Mouse (Mus musculus) embryonic facial prominence, embryonic 14.5 days (tissue): ENCODE data around the gene Olfr1419. TPM values are rescaled to one million over a fixed set of nuclear protein-coding genes. Genes with fewer than 3 reads are reported as not detected.

Experiments
- ATAC-seq: fragments of 200-750 bp; cut with Nextera tagmentation; 2 replicates; pipeline ENCODE4 v1.8.0; 2017; ENCODE audit warnings: low read depth, moderate number of reproducible peaks, moderate TSS enrichment
- DNase-seq: peaks from one replicate; pipeline ENCODE4 v3.0.0-alpha.2; 2015; ENCODE audit warnings: low spot score
- H3K27ac ChIP-seq: fragments of 300-500 bp; sonication (generic); replicated peaks from 2 replicates; pipeline ENCODE4 v1.5.1; 2014; ENCODE audit warnings: low read depth, mild to moderate bottlenecking, low read length, moderate library complexity
- H3K27me3 ChIP-seq: fragments of 300-500 bp; sonication (generic); replicated peaks from 2 replicates; pipeline ENCODE4 v1.6.1; 2014; ENCODE audit warnings: low read length; ENCODE audit not compliant: control insufficient read depth, insufficient read depth
- H3K36me3 ChIP-seq: fragments of 300-500 bp; sonication (generic); 2 replicates; pipeline ENCODE4 v1.6.1; 2014; ENCODE audit warnings: low read length, mixed read lengths; ENCODE audit not compliant: control insufficient read depth, insufficient read depth
- H3K4me1 ChIP-seq: fragments of 300-500 bp; sonication (generic); 2 replicates; pipeline ENCODE4 v1.6.1; 2014; ENCODE audit warnings: antibody characterized with exemption, low read length; ENCODE audit not compliant: control insufficient read depth, insufficient read depth
- H3K4me2 ChIP-seq: fragments of 300-500 bp; sonication (generic); 2 replicates; pipeline ENCODE4 v1.6.1; 2014; ENCODE audit warnings: low read depth, mild to moderate bottlenecking, low read length, moderate library complexity, mixed read lengths
- H3K4me3 ChIP-seq: fragments of 300-500 bp; sonication (generic); 2 replicates; pipeline ENCODE4 v1.5.1; 2014; ENCODE audit warnings: low read depth, mild to moderate bottlenecking, low read length
- H3K9ac ChIP-seq: fragments of 300-500 bp; sonication (generic); 2 replicates; pipeline ENCODE4 v1.6.1; 2014; ENCODE audit warnings: low read depth, mild to moderate bottlenecking, low read length, moderate library complexity, mixed read lengths
- H3K9me3 ChIP-seq: fragments of 300-500 bp; sonication (generic); 2 replicates; pipeline ENCODE4 v1.6.1; 2016; ENCODE audit warnings: low read length; ENCODE audit not compliant: control insufficient read depth
- WGBS: fragments of 180-500 bp; shearing (Covaris S2); extraction: QIAGEN DNeasy Blood & Tissue Kit; methylation state at CpG from one replicate; pipeline ENCODE4 v1.1.7; 2014; 5-methylcytosine and 5-hydroxymethylcytosine counted together
- microRNA-seq: library from miRNA; unstranded; fragments of <30 nt; microRNA quantifications from one replicate; pipeline ENCODE4, GENCODE M21; 2016; ENCODE audit warnings: borderline number of aligned reads
- polyA plus RNA-seq: library from polyadenylated mRNA; unstranded; fragments of >200 nt; fragmentation: Nextera tagmentation; extraction: Ambion mirVana; gene quantifications from 2 replicates; pipeline ENCODE4 v1.2.1, GENCODE M21; 2014

Olfr1419 gene
- polyA plus RNA-seq, 1 experiment from 2014 or later = not detected

DNA sequence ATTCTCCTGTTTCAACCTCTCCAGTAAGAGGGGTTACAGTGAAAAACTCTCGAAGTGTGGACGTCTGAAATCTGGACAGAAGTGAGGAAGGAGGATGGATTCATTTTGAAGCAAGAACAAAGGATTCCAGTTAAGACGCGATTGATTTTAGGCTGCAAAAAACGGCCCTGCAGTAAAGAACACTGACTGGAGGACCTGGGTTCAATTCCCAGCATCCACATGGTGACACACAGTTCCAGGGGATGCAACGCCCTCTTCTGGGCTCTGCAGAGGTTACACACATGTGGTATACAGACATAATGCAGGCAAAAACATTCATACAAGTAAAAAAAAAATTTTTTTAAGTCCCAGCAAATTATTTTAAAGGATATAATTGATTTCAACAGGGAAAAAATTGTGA, 54.7 kb downstream of the Olfr1419 start:
- H3K9me3 ChIP-seq = no peaks in the 10 kb centered on the region
- H3K4me2 ChIP-seq = peak overlapping the region; percentile 57
- no peaks in the 10 kb centered on the region for H3K4me1 ChIP-seq
- peaks cover 43% of the 10 kb centered on the region for H3K27me3 ChIP-seq
- DNase-seq (no peak), ATAC-seq (no peak)
- no peak overlapping the region for H3K27ac ChIP-seq
- WGBS = 19% methylated on average over 6 of the region's 6 CpGs
- peak overlapping the region; percentile 65; the same call in 1 of the 2 replicates for H3K4me3 ChIP-seq
- H3K9ac ChIP-seq = no peak overlapping the region
- H3K36me3 ChIP-seq = no peaks in the 10 kb centered on the region

GRCm38 (mm10) chr19:11819800-11820199, 55.1 kb downstream of the Olfr1419 start:
- peaks cover 43% of the 10 kb centered on the region for H3K27me3 ChIP-seq
- WGBS = under 1% methylated on average over 15 of the region's 15 CpGs
- H3K4me2 ChIP-seq = peak overlapping the region; percentile 57
- DNase-seq = peak; percentile 84
- no peak overlapping the region for H3K9ac ChIP-seq
- no peaks in the 10 kb centered on the region for H3K4me1 ChIP-seq
- ATAC-seq = peak; percentile 77; the same call in 1 of the 2 replicates
- no peak overlapping the region for H3K27ac ChIP-seq
- no peaks in the 10 kb centered on the region for H3K9me3 ChIP-seq
- no peaks in the 10 kb centered on the region for H3K36me3 ChIP-seq
- H3K4me3 ChIP-seq = peak overlapping the region; percentile 65

DNA sequence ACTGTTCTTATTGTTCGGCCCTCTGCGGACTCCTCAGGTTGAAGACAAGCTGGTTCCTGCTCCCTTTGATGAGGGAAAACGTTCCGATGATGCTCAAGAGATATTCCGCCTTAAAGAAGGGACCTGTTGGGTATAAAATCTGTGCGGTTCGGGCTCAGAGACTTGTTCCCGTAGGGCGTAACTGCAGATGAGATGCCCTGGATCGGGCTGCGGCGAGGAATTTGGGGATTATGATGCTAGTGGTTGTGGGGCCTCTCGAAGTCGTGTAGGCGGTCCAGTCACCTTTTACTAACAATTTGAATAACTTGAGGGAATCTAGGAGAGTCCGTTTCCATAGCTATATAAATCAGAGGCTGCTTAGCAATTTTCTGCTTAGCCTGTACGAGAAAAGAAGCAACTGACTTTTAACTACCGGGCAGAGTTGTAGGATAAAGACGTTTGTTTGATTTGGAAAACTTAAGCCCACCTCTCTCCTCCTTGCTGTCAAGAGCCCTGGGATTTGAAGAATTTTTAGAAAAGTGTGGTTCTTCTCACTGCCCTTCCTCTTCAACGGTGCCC, 55.7 kb downstream of the Olfr1419 start, which contains the start of gene Stx3:
Gene Stx3 (minus strand): TSS at position 261 of the 558 bp plus-strand sequence.
- WGBS = under 1% methylated on average over 20 of the region's 20 CpGs
- ATAC-seq = no peak
- no peak within 1 kb of the TSS for H3K27ac ChIP-seq

More for the DNA sequence above, 55.7 kb downstream of the Olfr1419 start, which contains the start of gene Stx3:
- H3K9ac ChIP-seq = peak within 1 kb of the TSS; percentile 73
- peak; percentile 8 for DNase-seq
- H3K4me1 ChIP-seq = no peaks in the 10 kb centered on the region
- H3K9me3 ChIP-seq = no peaks in the 10 kb centered on the region
- peak within 1 kb of the TSS; percentile 65 for H3K4me3 ChIP-seq
- peaks cover 43% of the 10 kb centered on the region for H3K27me3 ChIP-seq
- H3K4me2 ChIP-seq = peak within 1 kb of the TSS; percentile 57
- H3K36me3 ChIP-seq = no peaks in the 10 kb centered on the region

Small RNA genes lying within 50 kb of the gene (microRNA-seq; reads per million reads assigned to microRNA genes)
- 4.1 reads per million, percentile 19 among the genes with 10 or more reads in this experiment for gene Mir6994

Other genes starting within 250 kb of the Olfr1419 start
- gene Ms4a3, start 234.3 kb downstream of the Olfr1419 start, polyA plus RNA-seq = 0.36 TPM in 1 of 2 replicates, not detected in the other
- not detected in 2 replicates for gene Oosp2, start 214.5 kb downstream of the Olfr1419 start, polyA plus RNA-seq
- not detected in 2 replicates for gene Oosp1, start 184.0 kb downstream of the Olfr1419 start, polyA plus RNA-seq
- gene Oosp3, start 178.1 kb downstream of the Olfr1419 start, polyA plus RNA-seq = not detected in 2 replicates
- gene Gif, start 127.6 kb downstream of the Olfr1419 start, polyA plus RNA-seq = not detected in 2 replicates
- gene Mrpl16, start 104.7 kb downstream of the Olfr1419 start, polyA plus RNA-seq = 48.9 and 51.9 TPM in 2 replicates
- gene Stx3, start 55.7 kb downstream of the Olfr1419 start, polyA plus RNA-seq = 8.7 and 8.8 TPM in 2 replicates
- gene Olfr1417, start 35.9 kb downstream of the Olfr1419 start, polyA plus RNA-seq = not detected in 2 replicates
- gene Olfr1418, start 14.0 kb downstream of the Olfr1419 start, polyA plus RNA-seq = not detected in 2 replicates
- gene Olfr1420, start 11.5 kb upstream of the Olfr1419 start, polyA plus RNA-seq = 0.19 and 0.22 TPM in 2 replicates
- gene Patl1, start 37.3 kb upstream of the Olfr1419 start, polyA plus RNA-seq = 18.7 and 19.4 TPM in 2 replicates
- 9.0 and 10.1 TPM in 2 replicates for gene Osbp, start 90.8 kb upstream of the Olfr1419 start, polyA plus RNA-seq
- not detected in 2 replicates for gene Olfr1423, start 166.2 kb upstream of the Olfr1419 start, polyA plus RNA-seq
- gene Olfr1424, start 187.6 kb upstream of the Olfr1419 start, polyA plus RNA-seq = not detected in 2 replicates
- not detected in 2 replicates for gene Olfr1425, start 202.6 kb upstream of the Olfr1419 start, polyA plus RNA-seq
- gene Olfr1426, start 216.9 kb upstream of the Olfr1419 start, polyA plus RNA-seq = not detected in 2 replicates
- gene Olfr1427, start 228.2 kb upstream of the Olfr1419 start, polyA plus RNA-seq = not detected in 2 replicates
- 0.29 TPM in 1 of 2 replicates, not detected in the other for gene Olfr1428, start 240.8 kb upstream of the Olfr1419 start, polyA plus RNA-seq
- not detected in 2 replicates for gene Olfr76, start 248.1 kb upstream of the Olfr1419 start, polyA plus RNA-seq